In genomic region chr10:21675786-21676185, GRCm38 (mm10) we compare ENCODE assay signal across 19 mouse cellular contexts.
DNase-seq lines count a peak whose midpoint lies in the region; ATAC-seq lines count a peak whose summit lies in the region.
"Had no signal": no experiment of that assay in that cellular context is flagged by ENCODE, and none has a peak within 500 bp of the region (broad histone marks: within the 10 kb centered on the region; RNA-seq: fewer than 3 reads in every experiment).

No protein-coding gene starts in this region.

- ATAC-seq in midbrain, embryonic 11.5 days (ENCODE audit: low FRiP score), result no peak
- no peak for ATAC-seq in midbrain, embryonic 14.5 days (ENCODE audit: low FRiP score, low TSS enrichment)
- ATAC-seq: activated CD4-positive, CD25-positive, alpha-beta regulatory T cell, adult 4 months; CD4-positive, CD25-positive, alpha-beta regulatory T cell, adult 4 months; Patski had no signal

- H3K9me3 ChIP-seq in midbrain, embryonic 11.5 days (ENCODE audit: control insufficient read depth, low read length), result no peaks in the 10 kb centered on the region
- no peaks in the 10 kb centered on the region for H3K9me3 ChIP-seq in midbrain, embryonic 14.5 days (ENCODE audit: control insufficient read depth, low read length)
- H3K9me3 ChIP-seq: G1E had no signal

- H3K4me2 ChIP-seq in midbrain, embryonic 11.5 days, result no peak overlapping the region
- H3K4me2 ChIP-seq in midbrain, embryonic 14.5 days (ENCODE audit: low read length), result no peak overlapping the region

- H3K36me3 ChIP-seq in midbrain, embryonic 11.5 days (ENCODE audit: control insufficient read depth, insufficient read depth, low read length), result no peaks in the 10 kb centered on the region
- no peaks in the 10 kb centered on the region for H3K36me3 ChIP-seq in midbrain, embryonic 14.5 days (ENCODE audit: control insufficient read depth, insufficient read depth, low read length)
- H3K36me3 ChIP-seq: G1E had no signal

- intact Hi-C loops in heart, postnatal 25 days (cut with DNase I), result loop anchor here (5.0 kb wide), 2 partner anchors 73 to 208 kb away; no protein-coding TSS in a partner anchor

- H3K27me3 ChIP-seq in midbrain, embryonic 11.5 days (ENCODE audit: control insufficient read depth, insufficient read depth, low read length), result no peaks in the 10 kb centered on the region
- H3K27me3 ChIP-seq in midbrain, embryonic 14.5 days (ENCODE audit: control insufficient read depth, insufficient read depth, low read length), result no peaks in the 10 kb centered on the region
- H3K27me3 ChIP-seq: CH12.LX, Patski had no signal

- H3K4me3 ChIP-seq in midbrain, embryonic 11.5 days (ENCODE audit: low read depth, low read length), result no peak overlapping the region
- no peak overlapping the region for H3K4me3 ChIP-seq in midbrain, embryonic 14.5 days (replicated peaks; ENCODE audit: low read depth, low read length)

- peak; percentile 53 for DNase-seq in heart, adult 11 months
- no peak for DNase-seq in heart, postnatal 25 days (ENCODE audit: low spot score)
- peak; percentile 75 for DNase-seq in midbrain, embryonic 11.5 days (ENCODE audit: low spot score, missing footprints)
- no peak for DNase-seq in midbrain, embryonic 14.5 days
- DNase-seq: adrenal gland, adult 2 months; adrenal gland, adult 8-10 months; adrenal gland, postnatal 10 days; adrenal gland, postnatal 14 days; adrenal gland, postnatal 25 days; adrenal gland, postnatal 36 days; B cell, adult 2 months; cerebellum, adult 11 months; cerebellum, adult 11-12 months; cerebellum, adult 18-20 months had no signal

- H3K27ac ChIP-seq in midbrain, embryonic 11.5 days (ENCODE audit: low read depth, low read length), result no peak overlapping the region
- no peak overlapping the region for H3K27ac ChIP-seq in midbrain, embryonic 14.5 days (replicated peaks; ENCODE audit: low read depth, low read length)

- no peak overlapping the region for H3K9ac ChIP-seq in midbrain, embryonic 11.5 days (ENCODE audit: low read length)
- H3K9ac ChIP-seq in midbrain, embryonic 14.5 days (replicated peaks; ENCODE audit: low read length), result no peak overlapping the region

- peaks cover 5% of the 10 kb centered on the region for H3K4me1 ChIP-seq in midbrain, embryonic 11.5 days (ENCODE audit: control insufficient read depth, insufficient read depth, low read length)
- 0 out of 2 replicates have a peak, but pooled peaks cover 3% of the 10 kb centered on the region for H3K4me1 ChIP-seq in midbrain, embryonic 14.5 days (ENCODE audit: control insufficient read depth, insufficient read depth, low read length)

- 95% methylated on average over 14 of the region's 14 CpGs for WGBS in midbrain, embryonic 11.5 days
- WGBS in midbrain, embryonic 14.5 days, result 95% methylated on average over 14 of the region's 14 CpGs

Comparison
In these comparisons a context has a peak if more than half of its experiments do, and no peak if none do; other contexts are left out.
1. DNase-seq: peak in heart, adult 11 months (single experiment) and midbrain, embryonic 11.5 days (single experiment); none in heart, postnatal 25 days (single experiment) and midbrain, embryonic 14.5 days (single experiment).